Mouse (Mus musculus) bone marrow macrophage, adult 2 months (primary cell): ENCODE results near the gene Camk2g.
A peak's percentile ranks its signal among the peaks of the same experiment; 100 is the strongest.

Experiments
- CTCF ChIP-seq: IDR thresholded peaks from 2 replicates; pipeline ENCODE4 v1.5.1; 2012; ENCODE audit warnings: low read depth, mild to moderate bottlenecking, low read length, moderate library complexity
- POLR2A ChIP-seq: IDR thresholded peaks from 2 replicates; pipeline ENCODE4 v1.6.1; 2012; ENCODE audit warnings: mild to moderate bottlenecking, low read depth, low read length, borderline replicate concordance

DNA sequence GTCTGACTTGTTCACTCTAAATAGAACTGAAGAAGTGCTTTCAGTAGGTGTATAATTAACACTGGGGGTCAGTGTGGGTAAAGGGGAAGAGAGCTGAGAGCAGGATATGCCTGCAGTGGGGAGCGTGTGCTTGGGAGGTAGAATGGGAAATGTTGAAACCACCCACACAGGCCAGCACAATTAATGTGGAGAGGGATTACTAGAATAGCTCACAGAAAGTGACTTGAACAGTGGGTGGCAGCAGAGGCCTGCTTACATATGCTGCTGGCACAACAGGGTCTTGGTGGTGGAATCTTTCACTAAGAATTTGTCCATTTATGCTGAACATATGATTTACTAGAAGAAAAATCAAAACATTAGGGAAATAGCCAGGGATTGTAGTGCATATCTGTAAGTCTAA is 96.9 kb downstream of the Camk2g start:
- TF ChIP-seq CTCF (peak; percentile 33; the same call in 1 of the 2 replicates), POLR2A (no peak)
